Mouse (Mus musculus) cortical plate, adult 2 months (tissue): Measurements from ENCODE around the gene Brca2.

Experiments used
- CTCF ChIP-seq: fragments of 200-500 bp; IDR thresholded peaks from 2 replicates; pipeline ENCODE4 v1.5.1; 2011; ENCODE audit warnings: mild to moderate bottlenecking, control low read depth, low read length; ENCODE audit not compliant: insufficient read depth; ENCODE audit errors: extremely low read depth
- POLR2A ChIP-seq: fragments of 200-500 bp; IDR thresholded peaks from 2 replicates; pipeline ENCODE4 v1.6.1; 2011; ENCODE audit warnings: mild to moderate bottlenecking, low read length, control low read depth; ENCODE audit not compliant: insufficient read depth; ENCODE audit errors: extremely low read depth

DNA sequence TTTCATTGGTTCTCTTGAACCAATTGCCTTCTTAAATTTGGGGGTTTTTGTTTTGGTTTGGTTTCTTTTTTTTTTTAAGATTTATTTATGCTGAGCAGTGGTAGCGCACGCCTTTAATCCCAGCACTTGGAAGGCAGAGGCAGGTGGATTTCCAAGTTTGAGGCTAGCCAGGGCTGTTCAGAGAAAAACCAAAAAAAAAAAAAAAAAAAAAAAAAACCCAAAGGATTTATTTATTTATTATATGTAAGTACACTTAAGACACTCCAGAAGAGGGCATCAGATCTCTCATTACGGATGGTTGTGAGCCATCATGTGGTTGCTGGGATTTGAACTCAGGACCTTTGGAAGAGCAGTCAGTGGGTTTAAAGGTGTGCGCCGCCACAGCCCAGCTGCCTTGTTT lies 38.4 kb downstream of the Brca2 start:
- no peak for TF ChIP-seq CTCF
- TF ChIP-seq POLR2A, result no peak
